Mouse (Mus musculus) heart, embryonic 16.5 days (tissue): ENCODE measurements around the gene Scrn1. TPM values are rescaled to one million over a fixed set of nuclear protein-coding genes. Genes with fewer than 3 reads are reported as not detected.

Experiments
- ATAC-seq: fragments of 200-750 bp; cut with Nextera tagmentation; replicated peaks from 2 replicates; pipeline ENCODE4 v1.8.0; 2017; ENCODE audit warnings: moderate number of reproducible peaks; ENCODE audit not compliant: insufficient read depth, low FRiP score; ENCODE audit errors: extremely low read depth
- H3K27ac ChIP-seq: fragments of 300-500 bp; sonication (generic); 2 replicates; pipeline ENCODE4 v1.5.1; 2014; ENCODE audit warnings: mild to moderate bottlenecking, low read length, control low read depth, moderate library complexity
- H3K27me3 ChIP-seq: fragments of 300-500 bp; sonication (generic); 2 replicates; pipeline ENCODE4 v1.6.1; 2014; ENCODE audit warnings: low read length, mixed read lengths; ENCODE audit not compliant: control insufficient read depth, insufficient read depth
- H3K36me3 ChIP-seq: fragments of 300-500 bp; sonication (generic); 2 replicates; pipeline ENCODE4 v1.6.1; 2014; ENCODE audit not compliant: control insufficient read depth, insufficient read depth
- H3K4me1 ChIP-seq: fragments of 300-500 bp; sonication (generic); 2 replicates; pipeline ENCODE4 v1.6.1; 2014; ENCODE audit warnings: low read length, mixed read lengths; ENCODE audit not compliant: control insufficient read depth, insufficient read depth
- H3K4me2 ChIP-seq: fragments of 300-500 bp; sonication (generic); 2 replicates; pipeline ENCODE4 v1.6.1; 2014; ENCODE audit warnings: low read depth, mild to moderate bottlenecking, control low read depth, low read length
- H3K4me3 ChIP-seq: fragments of 300-500 bp; sonication (generic); 2 replicates; pipeline ENCODE4 v1.5.1; 2014; ENCODE audit warnings: mild to moderate bottlenecking, control low read depth, low read length
- H3K9ac ChIP-seq: fragments of 300-500 bp; sonication (generic); 2 replicates; pipeline ENCODE4 v1.6.1; 2014; ENCODE audit warnings: low read length, control low read depth
- H3K9me3 ChIP-seq: fragments of 300-500 bp; sonication (generic); replicated peaks from 2 replicates; pipeline ENCODE4 v1.6.1; 2016; ENCODE audit warnings: low read length; ENCODE audit not compliant: control insufficient read depth
- WGBS: fragments of 180-500 bp; shearing (Covaris S2); extraction: QIAGEN DNeasy Blood & Tissue Kit; methylation state at CpG from one replicate; pipeline ENCODE4 v1.1.7; 2014; 5-methylcytosine and 5-hydroxymethylcytosine counted together
- polyA plus RNA-seq: library from polyadenylated mRNA; unstranded; fragments of >200 nt; fragmentation: Nextera tagmentation; extraction: Ambion mirVana; gene quantifications from 2 replicates; pipeline ENCODE4 v1.2.1, GENCODE M21; 2015

Scrn1 gene
- 5.1 and 6.3 TPM in 2 replicates for polyA plus RNA-seq

- peak within 1 kb of the TSS; percentile 59 for H3K4me3 ChIP-seq
- no peak within 1 kb of the TSS for H3K27ac ChIP-seq
- H3K4me2 ChIP-seq, result peak within 1 kb of the TSS; percentile 87
- peak; percentile 76 for ATAC-seq
- WGBS, result 2% methylated on average over 60 of the region's 60 CpGs
- H3K9me3 ChIP-seq, result no peaks in the 10 kb centered on the region
- no peaks in the 10 kb centered on the region for H3K36me3 ChIP-seq
- H3K27me3 ChIP-seq, result no peaks in the 10 kb centered on the region; the same call in 1 of the 2 replicates
- H3K4me1 ChIP-seq, result peaks cover 6% of the 10 kb centered on the region
- peak within 1 kb of the TSS; percentile 64 for H3K9ac ChIP-seq
These were observed at the start of gene Scrn1 for GRCm38 (mm10) chr6:54565665-54566545. Scrn1 (minus strand) TSS chr6:54566489.

DNA sequence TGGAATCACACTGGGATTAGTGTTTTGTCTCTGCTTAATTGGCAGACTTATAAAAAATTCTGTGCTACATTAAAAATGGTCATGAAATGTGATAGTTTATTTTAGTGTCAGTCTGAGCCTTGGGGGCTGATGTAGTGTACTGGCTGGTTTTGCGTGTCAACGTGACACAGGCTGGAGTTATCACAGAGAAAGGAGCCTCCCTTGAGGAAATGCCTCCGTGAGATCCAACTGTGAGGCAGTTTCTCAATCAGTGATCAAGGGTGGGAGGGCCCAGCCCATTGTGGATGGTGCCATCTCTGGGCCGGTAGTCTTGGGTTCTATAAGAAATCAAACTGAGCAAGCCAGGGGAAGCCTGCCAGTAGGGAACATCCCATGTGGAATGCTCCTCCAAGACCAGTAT lies 40.0 kb upstream of the Scrn1 start:
- H3K4me1 ChIP-seq, result peaks cover 2% of the 10 kb centered on the region; the same call in 1 of the 2 replicates
- WGBS, result 62% methylated on average over 4 of the region's 4 CpGs
- no peaks in the 10 kb centered on the region for H3K27me3 ChIP-seq
- H3K27ac ChIP-seq, result no peak overlapping the region
- H3K9ac ChIP-seq, result no peak overlapping the region
- no peak overlapping the region for H3K4me3 ChIP-seq
- no peaks in the 10 kb centered on the region; the same call in none of the 2 replicates for H3K9me3 ChIP-seq
- H3K4me2 ChIP-seq, result no peak overlapping the region
- no peaks in the 10 kb centered on the region for H3K36me3 ChIP-seq
- no peak for ATAC-seq

GRCm38 (mm10) chr6:54604001-54604715 lies 37.9 kb upstream of the Scrn1 start:
- no peaks in the 10 kb centered on the region for H3K36me3 ChIP-seq
- no peak overlapping the region for H3K4me3 ChIP-seq
- no peaks in the 10 kb centered on the region for H3K27me3 ChIP-seq
- H3K27ac ChIP-seq, result no peak overlapping the region
- H3K4me1 ChIP-seq, result peaks cover 2% of the 10 kb centered on the region; the same call in 1 of the 2 replicates
- no peak overlapping the region for H3K9ac ChIP-seq
- 95% methylated on average over 1 of the region's 1 CpGs for WGBS
- no peak overlapping the region for H3K4me2 ChIP-seq
- no peak for ATAC-seq
- H3K9me3 ChIP-seq, result no peaks in the 10 kb centered on the region; the same call in none of the 2 replicates

- no peak for ATAC-seq
- Histone ChIP-seq H3K4me1 (peaks cover 2% of the 10 kb centered on the region; the same call in 1 of the 2 replicates), H3K27ac (no peak overlapping the region), H3K4me3 (no peak overlapping the region), H3K36me3 (no peaks in the 10 kb centered on the region), H3K9ac (no peak overlapping the region), H3K27me3 (no peaks in the 10 kb centered on the region), H3K4me2 (no peak overlapping the region), H3K9me3 (no peaks in the 10 kb centered on the region; the same call in 1 of the 2 replicates)
- WGBS, result 77% methylated on average over 2 of the region's 2 CpGs
These were observed 36.6 kb upstream of the Scrn1 start for GRCm38 (mm10) chr6:54602891-54603290.

GRCm38 (mm10) chr6:54600681-54601347 lies 34.5 kb upstream of the Scrn1 start:
- Histone ChIP-seq H3K9ac (no peak overlapping the region), H3K4me2 (no peak overlapping the region), H3K4me3 (no peak overlapping the region), H3K4me1 (peaks cover 5% of the 10 kb centered on the region; the same call in 1 of the 2 replicates), H3K36me3 (no peaks in the 10 kb centered on the region), H3K27me3 (no peaks in the 10 kb centered on the region), H3K27ac (no peak overlapping the region), H3K9me3 (no peaks in the 10 kb centered on the region; the same call in 1 of the 2 replicates)
- 75% methylated on average over 5 of the region's 5 CpGs for WGBS
- no peak for ATAC-seq

- H3K36me3 ChIP-seq, result no peaks in the 10 kb centered on the region
- no peak overlapping the region for H3K4me2 ChIP-seq
- H3K9me3 ChIP-seq, result no peaks in the 10 kb centered on the region
- no peak overlapping the region for H3K27ac ChIP-seq
- H3K9ac ChIP-seq, result no peak overlapping the region
- WGBS, result 87% methylated on average over 3 of the region's 3 CpGs
- peaks cover 15% of the 10 kb centered on the region for H3K4me1 ChIP-seq
- ATAC-seq, result no peak
- H3K4me3 ChIP-seq, result no peak overlapping the region
- no peaks in the 10 kb centered on the region for H3K27me3 ChIP-seq
These were observed 31.4 kb upstream of the Scrn1 start for GRCm38 (mm10) chr6:54597711-54598110.

- no peak for ATAC-seq
- Histone ChIP-seq H3K36me3 (no peaks in the 10 kb centered on the region), H3K4me3 (no peak within 1 kb of the TSS; the same call in 1 of the 2 replicates), H3K9ac (no peak within 1 kb of the TSS), H3K9me3 (no peaks in the 10 kb centered on the region), H3K4me2 (peak within 1 kb of the TSS; percentile 67), H3K27ac (no peak within 1 kb of the TSS), H3K27me3 (no peaks in the 10 kb centered on the region), H3K4me1 (peaks cover 15% of the 10 kb centered on the region)
- 67% methylated on average over 4 of the region's 4 CpGs for whole genome bisulfite sequencing
These were observed 30.9 kb upstream of the Scrn1 start, which contains the start of gene Fkbp14 for GRCm38 (mm10) chr6:54597208-54597607. Fkbp14 (minus strand) TSS chr6:54597308.

GRCm38 (mm10) chr6:54595330-54595878 lies 29.1 kb upstream of the Scrn1 start:
- Histone ChIP-seq H3K27ac (peak overlapping the region; percentile 78), H3K9me3 (no peaks in the 10 kb centered on the region), H3K27me3 (no peaks in the 10 kb centered on the region), H3K4me3 (peak overlapping the region; percentile 89), H3K4me2 (peak overlapping the region; percentile 67), H3K9ac (peak overlapping the region; percentile 89), H3K4me1 (peaks cover 27% of the 10 kb centered on the region), H3K36me3 (no peaks in the 10 kb centered on the region)
- ATAC-seq, result 0 out of 2 replicates have a peak, but pooled peaks have one; percentile 4
- under 1% methylated on average over 45 of the region's 48 CpGs for WGBS
